Mouse (Mus musculus) midbrain, embryonic 14.5 days (tissue): Measurements from ENCODE around the gene Prss38. TPM values are rescaled to one million over a fixed set of nuclear protein-coding genes. Genes with fewer than 3 reads are reported as not detected.

Source experiments
- ATAC-seq: fragments of 200-750 bp; cut with Nextera tagmentation; 2 replicates; pipeline ENCODE4 v1.8.0; 2017; ENCODE audit warnings: moderate number of reproducible peaks, moderate library complexity; ENCODE audit not compliant: low FRiP score, low TSS enrichment
- DNase-seq: peaks from one replicate; pipeline ENCODE4 v3.0.0-alpha.2; 2015
- H3K27ac ChIP-seq: fragments of 300-500 bp; sonication (generic); replicated peaks from 2 replicates; pipeline ENCODE4 v1.5.1; 2014; ENCODE audit warnings: mild to moderate bottlenecking, low read depth, low read length, moderate library complexity
- H3K27me3 ChIP-seq: fragments of 300-500 bp; sonication (generic); 2 replicates; pipeline ENCODE4 v1.6.1; 2014; ENCODE audit warnings: low read length, control low read depth, mixed read lengths; ENCODE audit not compliant: control insufficient read depth, insufficient read depth
- H3K36me3 ChIP-seq: fragments of 300-500 bp; sonication (generic); 2 replicates; pipeline ENCODE4 v1.6.1; 2014; ENCODE audit warnings: low read length, control low read depth; ENCODE audit not compliant: control insufficient read depth, insufficient read depth
- H3K4me1 ChIP-seq: fragments of 300-500 bp; sonication (generic); 2 replicates; pipeline ENCODE4 v1.6.1; 2014; ENCODE audit warnings: mild to moderate bottlenecking, antibody characterized with exemption, low read length, control low read depth; ENCODE audit not compliant: control insufficient read depth, insufficient read depth
- H3K4me2 ChIP-seq: fragments of 300-500 bp; sonication (generic); 2 replicates; pipeline ENCODE4 v1.6.1; 2014; ENCODE audit warnings: mild to moderate bottlenecking, low read length, moderate library complexity
- H3K4me3 ChIP-seq: fragments of 300-500 bp; sonication (generic); replicated peaks from 2 replicates; pipeline ENCODE4 v1.5.1; 2014; ENCODE audit warnings: low read depth, low read length
- H3K9ac ChIP-seq: fragments of 300-500 bp; sonication (generic); replicated peaks from 2 replicates; pipeline ENCODE4 v1.6.1; 2014; ENCODE audit warnings: mild to moderate bottlenecking, low read length, moderate library complexity
- H3K9me3 ChIP-seq: fragments of 300-500 bp; sonication (generic); 2 replicates; pipeline ENCODE4 v1.6.1; 2016; ENCODE audit warnings: low read length, control low read depth, mixed read lengths; ENCODE audit not compliant: control insufficient read depth
- WGBS: fragments of 180-500 bp; shearing (Covaris S2); extraction: QIAGEN DNeasy Blood & Tissue Kit; methylation state at CpG from one replicate; pipeline ENCODE4 v1.1.7; 2014; 5-methylcytosine and 5-hydroxymethylcytosine counted together
- polyA plus RNA-seq: library from polyadenylated mRNA; unstranded; fragments of >200 nt; fragmentation: Nextera tagmentation; extraction: Ambion mirVana; gene quantifications from 2 replicates; pipeline ENCODE4 v1.2.1, GENCODE M21; 2014

Prss38 gene
- polyA plus RNA-seq, 1 experiment from 2014 or later, result 0.17 TPM

DNA sequence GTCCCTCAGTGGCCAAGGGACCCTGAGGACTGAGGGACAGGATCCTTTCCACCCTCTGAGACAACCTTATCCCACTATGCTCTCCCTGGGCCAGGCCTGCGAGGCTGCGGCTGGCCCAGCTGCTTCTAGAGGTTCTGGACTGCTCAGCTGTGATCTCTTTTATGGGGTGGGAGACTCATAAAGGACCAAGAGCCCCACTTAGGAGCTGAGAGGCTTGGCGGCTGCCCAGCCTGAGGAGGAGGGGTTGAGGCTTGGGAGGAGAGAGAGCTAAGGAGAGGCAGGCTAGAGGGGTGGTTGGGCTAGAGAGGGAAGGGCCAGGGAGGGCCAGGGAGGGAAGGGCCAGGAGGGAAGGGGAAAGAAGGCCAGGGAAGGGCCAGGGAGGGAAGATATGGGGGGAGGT lies 11.0 kb downstream of the Prss38 start:
- no peak overlapping the region for H3K4me2 ChIP-seq
- H3K27ac ChIP-seq, result no peak overlapping the region
- ATAC-seq (no peak), DNase-seq (no peak)
- no peaks in the 10 kb centered on the region for H3K9me3 ChIP-seq
- 70% methylated on average over 3 of the region's 3 CpGs for WGBS
- H3K27me3 ChIP-seq, result no peaks in the 10 kb centered on the region
- H3K9ac ChIP-seq, result no peak overlapping the region
- no peaks in the 10 kb centered on the region for H3K36me3 ChIP-seq
- H3K4me1 ChIP-seq, result no peaks in the 10 kb centered on the region
- no peak overlapping the region for H3K4me3 ChIP-seq

DNA sequence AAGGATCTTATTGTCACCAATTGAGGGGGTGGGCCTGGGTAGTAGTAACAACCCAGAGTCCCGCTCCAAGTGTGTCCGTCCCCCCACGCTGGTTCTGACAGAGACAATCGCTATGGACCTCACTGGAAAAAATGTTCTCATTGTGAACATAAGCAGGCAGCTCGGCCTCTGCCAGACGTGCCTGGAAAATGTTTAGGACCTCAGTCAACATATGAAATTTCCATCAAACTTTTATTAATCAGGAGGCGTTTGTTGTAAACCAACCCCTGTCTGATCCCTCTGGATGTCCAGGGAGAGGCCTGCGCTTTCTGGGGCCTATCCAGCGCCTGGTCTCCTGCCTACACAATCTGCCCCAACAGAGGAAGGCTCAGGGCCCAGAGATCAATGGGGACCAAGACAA lies 11.4 kb downstream of the Prss38 start:
- Histone ChIP-seq H3K4me2 (no peak overlapping the region), H3K27ac (no peak overlapping the region), H3K4me3 (no peak overlapping the region), H3K4me1 (no peaks in the 10 kb centered on the region), H3K27me3 (no peaks in the 10 kb centered on the region), H3K36me3 (no peaks in the 10 kb centered on the region), H3K9me3 (no peaks in the 10 kb centered on the region), H3K9ac (no peak overlapping the region)
- DNase-seq (no peak), ATAC-seq (no peak)
- 88% methylated on average over 9 of the region's 9 CpGs for WGBS

DNA sequence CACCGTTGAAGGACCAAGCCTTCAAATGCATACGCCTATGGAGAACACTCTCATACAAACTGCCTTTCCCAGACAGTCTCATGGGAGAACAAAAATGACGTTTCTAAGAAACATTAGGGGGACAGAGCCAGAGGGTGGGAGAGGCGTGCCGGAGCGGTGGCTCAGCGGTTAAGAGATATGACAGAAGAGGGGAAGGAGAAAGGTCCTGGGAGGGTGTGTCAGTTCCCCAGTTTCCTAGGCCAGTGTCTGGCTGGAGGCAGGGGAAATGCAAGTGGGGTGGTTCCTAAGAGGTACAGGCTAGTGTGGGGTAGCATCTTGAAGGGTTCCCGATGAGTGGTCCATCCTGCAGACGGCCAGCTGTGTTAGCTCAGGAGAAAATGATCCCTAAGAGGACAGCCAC lies 14.2 kb downstream of the Prss38 start:
- no peaks in the 10 kb centered on the region for H3K36me3 ChIP-seq

DNA sequence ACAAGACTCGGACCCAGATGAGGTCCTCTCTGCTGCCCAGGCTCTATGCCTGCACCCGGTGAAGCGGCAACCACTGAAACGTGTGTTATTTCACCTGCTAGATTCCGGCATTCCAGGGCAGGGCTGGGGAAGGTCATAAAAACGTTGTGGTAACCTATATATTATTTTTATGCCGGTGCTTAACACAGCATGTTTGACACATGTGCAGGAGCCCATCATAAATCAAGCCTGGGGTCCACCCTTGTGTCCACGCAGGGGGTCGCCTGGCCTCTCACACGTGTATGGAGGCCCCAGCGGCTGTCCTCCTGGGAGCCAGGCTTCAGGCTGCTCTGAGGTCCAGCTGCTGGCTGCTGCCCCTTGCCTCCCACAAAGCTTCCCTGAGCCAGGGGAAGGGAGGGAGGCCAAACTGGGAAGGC lies 18.6 kb downstream of the Prss38 start:
- no peaks in the 10 kb centered on the region for H3K4me1 ChIP-seq
- 72% methylated on average over 11 of the region's 11 CpGs for WGBS
- no peak overlapping the region for H3K27ac ChIP-seq
- ATAC-seq (no peak), DNase-seq (no peak)
- H3K9ac ChIP-seq, result no peak overlapping the region
- H3K36me3 ChIP-seq, result no peaks in the 10 kb centered on the region
- no peaks in the 10 kb centered on the region for H3K9me3 ChIP-seq
- no peak overlapping the region for H3K4me2 ChIP-seq
- no peaks in the 10 kb centered on the region for H3K27me3 ChIP-seq
- no peak overlapping the region for H3K4me3 ChIP-seq

More for the DNA sequence above, 14.2 kb downstream of the Prss38 start:
- no peaks in the 10 kb centered on the region for H3K4me1 ChIP-seq
- ATAC-seq, result no peak
- H3K4me2 ChIP-seq, result no peak overlapping the region
- DNase-seq, result no peak
- no peak overlapping the region for H3K27ac ChIP-seq
- H3K9ac ChIP-seq, result no peak overlapping the region
- H3K27me3 ChIP-seq, result no peaks in the 10 kb centered on the region
- 91% methylated on average over 9 of the region's 9 CpGs for WGBS
- no peak overlapping the region for H3K4me3 ChIP-seq
- H3K9me3 ChIP-seq, result no peaks in the 10 kb centered on the region

DNA sequence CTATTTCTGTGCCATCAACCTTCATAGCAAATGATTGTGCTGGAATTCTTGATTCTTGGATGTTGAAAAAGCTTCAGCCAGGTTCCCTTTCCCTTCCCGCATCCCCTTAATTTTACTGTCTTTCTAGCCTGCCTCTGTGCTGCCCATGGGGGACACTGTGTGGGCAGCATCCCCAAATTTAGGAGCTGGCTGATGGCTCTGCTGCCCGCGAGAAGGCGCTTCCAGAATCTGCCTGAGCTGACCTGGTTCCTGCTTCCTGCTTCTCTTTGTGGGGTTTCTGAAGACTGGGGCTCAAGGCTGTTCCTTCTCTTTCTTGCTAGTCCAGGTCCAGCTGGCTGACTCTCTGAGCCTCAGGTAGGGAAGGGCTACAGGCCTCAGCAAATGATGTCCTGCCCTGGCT lies 20.7 kb downstream of the Prss38 start:
- Histone ChIP-seq H3K4me1 (no peaks in the 10 kb centered on the region), H3K27ac (no peak overlapping the region), H3K9me3 (no peaks in the 10 kb centered on the region), H3K9ac (no peak overlapping the region), H3K4me2 (no peak overlapping the region), H3K4me3 (no peak overlapping the region), H3K27me3 (no peaks in the 10 kb centered on the region), H3K36me3 (no peaks in the 10 kb centered on the region)
- DNase-seq (no peak), ATAC-seq (no peak)
- 90% methylated on average over 4 of the region's 4 CpGs for WGBS

DNA sequence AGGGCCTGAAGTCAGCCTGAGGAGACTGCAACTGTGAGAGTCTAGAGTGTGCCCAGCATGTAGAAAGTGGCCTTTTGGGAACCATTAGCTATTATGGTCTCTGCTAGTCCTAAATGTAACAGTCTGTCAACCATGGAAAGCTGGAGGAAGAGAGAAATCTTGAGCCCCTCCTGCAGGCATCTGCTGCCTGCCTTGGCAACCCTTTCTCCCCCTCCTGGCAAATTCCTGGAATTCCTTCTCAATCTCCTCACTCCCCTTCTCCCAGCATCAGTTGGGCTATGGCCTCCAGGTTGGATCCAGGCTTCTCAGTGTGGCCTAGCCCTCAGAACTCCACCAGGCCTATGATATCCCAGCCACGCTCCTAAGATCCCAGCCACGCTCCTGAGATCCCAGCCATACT lies 25.1 kb downstream of the Prss38 start:
- Histone ChIP-seq H3K9ac (no peak overlapping the region), H3K27me3 (no peaks in the 10 kb centered on the region), H3K36me3 (no peaks in the 10 kb centered on the region), H3K27ac (no peak overlapping the region), H3K9me3 (no peaks in the 10 kb centered on the region), H3K4me3 (no peak overlapping the region), H3K4me1 (no peaks in the 10 kb centered on the region), H3K4me2 (no peak overlapping the region)
- DNase-seq, result no peak
- no peak for ATAC-seq
- WGBS, result 85% methylated on average over 2 of the region's 2 CpGs

DNA sequence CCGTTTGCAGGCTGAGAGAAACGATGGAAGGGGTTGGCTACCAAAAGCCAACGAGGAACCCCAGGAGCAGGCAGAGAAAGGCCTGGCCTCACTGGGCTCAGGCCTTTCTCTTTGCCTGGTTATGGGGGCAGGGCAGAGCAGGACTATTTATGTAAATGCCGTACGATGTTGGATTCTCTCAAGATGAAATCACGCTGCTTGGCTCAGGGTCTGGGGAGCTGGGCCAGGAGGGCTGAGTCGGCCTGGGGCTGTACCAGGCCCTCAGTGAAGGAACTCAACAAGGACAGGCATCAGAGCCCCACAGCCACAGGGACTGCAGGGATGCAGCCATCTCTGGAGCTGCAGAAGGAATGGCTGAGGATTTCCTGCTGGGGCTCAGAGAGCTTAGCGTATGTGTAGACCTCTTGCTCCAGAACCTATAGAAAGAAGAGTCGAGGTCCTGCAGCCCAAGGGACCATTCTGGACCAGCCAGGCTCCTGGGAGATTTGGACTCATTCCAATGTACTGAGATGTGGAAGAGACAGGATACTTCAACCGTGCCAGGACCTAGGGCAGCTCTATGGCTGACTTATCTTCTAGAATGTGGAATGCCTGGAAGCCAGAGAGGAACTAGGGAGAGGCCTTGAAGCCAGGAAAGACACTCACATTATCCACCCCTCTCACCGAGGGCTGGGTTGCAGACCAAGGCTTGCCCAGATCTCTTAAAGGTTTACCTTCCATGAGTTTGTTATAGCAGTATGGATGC lies 29.1 kb downstream of the Prss38 start:
- DNase-seq, result no peak
- Histone ChIP-seq H3K4me2 (no peak overlapping the region), H3K27me3 (no peaks in the 10 kb centered on the region), H3K4me1 (no peaks in the 10 kb centered on the region), H3K4me3 (no peak overlapping the region), H3K9me3 (no peaks in the 10 kb centered on the region), H3K36me3 (no peaks in the 10 kb centered on the region), H3K27ac (no peak overlapping the region), H3K9ac (no peak overlapping the region)
- WGBS, result 83% methylated on average over 11 of the region's 11 CpGs
- no peak for ATAC-seq

DNA sequence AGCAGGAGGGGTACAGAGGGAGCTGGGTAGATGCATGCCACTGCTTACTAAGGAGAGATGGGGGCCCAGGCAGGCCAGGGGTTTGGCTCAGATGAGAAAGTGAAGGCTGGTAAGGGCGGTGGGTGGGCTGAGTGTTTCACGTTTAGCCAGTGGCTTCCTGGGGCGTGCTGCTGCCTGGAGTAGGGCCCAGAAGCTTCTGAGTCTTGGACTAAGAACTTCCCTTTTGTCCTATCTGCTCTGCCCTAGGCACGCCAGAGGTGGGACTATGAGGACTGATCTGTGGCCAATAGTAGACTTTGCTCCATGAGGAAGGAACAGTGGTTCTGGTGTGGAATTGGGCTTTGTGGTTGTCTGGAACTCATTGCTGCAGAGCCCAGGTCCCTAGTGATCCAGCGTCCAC lies 32.5 kb downstream of the Prss38 start:
- Histone ChIP-seq H3K9me3 (no peaks in the 10 kb centered on the region), H3K27ac (no peak overlapping the region), H3K27me3 (no peaks in the 10 kb centered on the region), H3K4me3 (no peak overlapping the region), H3K4me1 (no peaks in the 10 kb centered on the region), H3K4me2 (no peak overlapping the region), H3K9ac (no peak overlapping the region), H3K36me3 (no peaks in the 10 kb centered on the region)
- DNase-seq (no peak), ATAC-seq (no peak)
- 79% methylated on average over 5 of the region's 5 CpGs for WGBS

DNA sequence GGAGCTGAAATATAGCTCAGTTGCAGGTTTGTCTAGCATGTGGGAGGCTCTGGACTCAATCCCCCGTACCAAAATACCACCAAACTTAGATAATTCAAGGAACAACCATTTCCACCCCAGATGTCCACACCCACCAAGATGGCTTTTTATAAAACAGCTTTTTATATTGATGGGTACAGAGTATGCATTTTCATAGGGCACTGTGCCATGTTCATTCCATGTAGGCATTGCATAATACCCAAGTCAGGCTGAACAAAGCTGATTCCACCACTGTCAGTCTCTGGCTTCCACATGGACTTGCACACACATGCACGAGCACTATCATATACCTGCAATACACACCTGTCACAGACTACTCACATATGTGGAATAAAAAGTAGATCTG lies 36.7 kb downstream of the Prss38 start:
- H3K9ac ChIP-seq, result no peak overlapping the region
- no peak overlapping the region for H3K4me2 ChIP-seq
- no peaks in the 10 kb centered on the region for H3K36me3 ChIP-seq
- H3K27ac ChIP-seq, result no peak overlapping the region
- no peaks in the 10 kb centered on the region for H3K27me3 ChIP-seq
- no peak overlapping the region for H3K4me3 ChIP-seq
- ATAC-seq (no peak), DNase-seq (no peak)
- no peaks in the 10 kb centered on the region for H3K4me1 ChIP-seq
- no peaks in the 10 kb centered on the region for H3K9me3 ChIP-seq
- WGBS, result 87% methylated on average over 2 of the region's 2 CpGs
